Mouse (Mus musculus) gastrocnemius, postnatal 25 days (tissue): ENCODE measurements around the gene Stag1. TPM values are rescaled to one million over a fixed set of nuclear protein-coding genes. Genes with fewer than 3 reads are reported as not detected.

Experiments used
- DNase-seq: peaks from one replicate; pipeline ENCODE4 v3.0.0; 2022
- total RNA-seq, 2 experiments: library from RNA; stranded (reverse); gene quantifications; 1 replicate in 1 of 2; 2 replicates in 1 of 2; pipeline ENCODE4 v1.2.3; 2021

Gene Stag1
- total RNA-seq, 2 experiments from 2014 or later: 19.4 to 27.1 TPM

- DNase-seq: no peak
Observed at GRCm38 (mm10) chr9:100963428-100963912, 365.9 kb downstream of the Stag1 start.

DNA sequence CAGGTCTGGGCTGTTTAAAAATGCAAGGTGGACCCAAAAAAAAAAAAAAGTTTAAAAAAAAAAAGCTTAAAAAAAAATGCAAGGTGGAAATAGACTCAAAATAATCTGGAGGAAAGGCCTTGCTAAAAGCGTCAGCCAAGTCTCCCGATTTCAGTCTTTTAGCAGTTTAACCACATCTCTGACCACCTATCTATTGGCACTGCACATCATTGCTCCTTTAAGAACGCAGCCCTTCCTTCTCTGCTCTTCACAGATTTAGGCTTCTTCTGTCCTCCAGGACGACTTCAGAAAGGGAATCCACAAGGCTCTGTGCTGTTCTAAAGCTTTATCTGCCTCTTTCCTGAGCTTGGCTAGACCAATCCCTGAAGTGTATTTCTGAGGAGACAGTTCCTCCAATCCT lies 366.5 kb downstream of the Stag1 start:
- DNase-seq: no peak

DNA sequence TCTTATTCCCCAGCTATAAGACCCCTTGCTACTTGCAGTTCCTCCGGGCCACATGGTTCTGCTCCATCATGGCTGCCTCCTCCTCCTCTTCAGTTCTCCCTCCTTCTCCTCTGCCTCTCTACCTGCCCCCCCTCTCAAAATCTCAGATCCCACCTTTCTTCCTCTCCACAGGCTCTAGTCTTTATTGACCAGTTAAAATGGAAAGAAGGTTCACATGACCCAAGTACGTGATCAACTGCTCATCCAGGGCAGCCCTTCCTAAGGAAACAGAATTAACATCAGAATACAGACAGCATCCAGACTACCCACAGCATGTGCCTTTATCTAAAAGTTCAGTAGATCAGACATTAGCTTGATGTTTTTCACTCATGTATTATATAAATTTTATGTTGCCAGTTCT lies 371.9 kb downstream of the Stag1 start:
- DNase-seq: no peak

- DNase-seq: no peak
Observed at GRCm38 (mm10) chr9:100978666-100979065, 381.1 kb downstream of the Stag1 start.

- no peak for DNase-seq
Observed at GRCm38 (mm10) chr9:100979260-100979659, 381.7 kb downstream of the Stag1 start.

- no peak for DNase-seq
Observed at GRCm38 (mm10) chr9:100982786-100983185, 385.2 kb downstream of the Stag1 start.

- DNase-seq: no peak
Observed at GRCm38 (mm10) chr9:100984381-100985310, 387.0 kb downstream of the Stag1 start.

- DNase-seq: no peak
Observed at GRCm38 (mm10) chr9:100987006-100987405, 389.4 kb downstream of the Stag1 start.

DNA sequence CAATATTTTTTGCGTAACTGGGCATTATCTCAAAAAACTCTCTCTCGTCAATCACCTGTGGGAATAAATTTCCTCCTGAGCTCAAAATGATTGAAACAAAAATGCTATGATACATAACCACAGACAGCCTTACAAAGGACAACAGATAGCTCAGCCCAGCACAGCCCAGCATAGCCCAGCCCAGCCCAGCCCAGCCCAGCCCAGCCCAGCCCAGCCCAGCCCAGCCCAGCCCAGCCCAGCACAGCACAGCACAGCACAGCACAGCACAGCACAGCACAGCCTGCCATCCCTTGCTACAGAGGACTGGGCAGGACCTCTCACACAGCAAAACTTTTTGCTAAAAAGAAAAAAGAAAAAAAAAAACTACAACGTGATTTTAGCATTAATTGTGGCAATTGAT lies 390.3 kb downstream of the Stag1 start:
- DNase-seq: no peak

- no peak for DNase-seq
Observed at GRCm38 (mm10) chr9:100990609-100991008, 393.0 kb downstream of the Stag1 start.

GRCm38 (mm10) chr9:100991321-100991720 lies 393.7 kb downstream of the Stag1 start:
- no peak for DNase-seq

- DNase-seq: no peak
Observed at GRCm38 (mm10) chr9:100992191-100992590, 394.6 kb downstream of the Stag1 start.

DNA sequence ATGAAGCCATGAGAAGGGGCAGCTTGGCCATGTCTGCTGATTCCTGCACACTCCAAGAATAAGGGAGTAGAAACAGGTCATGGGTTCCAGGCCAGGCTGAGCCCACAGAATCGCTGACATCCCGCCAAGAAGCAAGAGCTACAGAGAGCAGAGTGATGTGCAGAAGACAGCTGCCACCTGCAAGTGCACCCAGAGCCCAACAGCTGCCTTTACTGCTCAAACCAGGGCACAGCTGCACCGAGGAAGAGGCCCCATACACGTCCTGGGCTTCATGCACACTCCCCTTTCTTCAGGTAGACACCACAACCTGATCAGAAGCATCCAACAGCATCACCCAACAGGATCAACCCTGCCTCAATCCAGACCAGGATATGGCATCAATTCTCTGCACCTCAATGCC lies 396.3 kb downstream of the Stag1 start:
- DNase-seq: no peak

GRCm38 (mm10) chr9:100997138-100997537 lies 399.5 kb downstream of the Stag1 start:
- no peak for DNase-seq

DNA sequence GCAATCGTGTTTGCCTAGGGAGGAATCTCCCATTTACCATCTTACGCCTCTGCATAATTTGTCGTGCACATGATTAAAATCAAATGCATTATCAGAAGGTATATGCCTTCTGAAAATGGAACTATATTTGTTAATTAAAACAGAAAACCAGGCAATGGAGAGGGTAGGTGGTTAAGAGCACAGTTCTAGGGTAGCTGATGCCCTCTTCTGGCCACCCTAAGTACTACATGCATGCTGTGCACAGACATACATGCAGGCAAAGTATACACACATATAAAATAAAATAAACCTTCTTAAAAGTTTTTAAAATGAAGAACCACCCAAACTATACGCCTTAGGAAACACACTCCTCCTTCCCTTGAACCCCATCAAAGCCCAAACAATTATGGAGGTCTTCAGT lies 404.5 kb downstream of the Stag1 start:
- DNase-seq: no peak

DNA sequence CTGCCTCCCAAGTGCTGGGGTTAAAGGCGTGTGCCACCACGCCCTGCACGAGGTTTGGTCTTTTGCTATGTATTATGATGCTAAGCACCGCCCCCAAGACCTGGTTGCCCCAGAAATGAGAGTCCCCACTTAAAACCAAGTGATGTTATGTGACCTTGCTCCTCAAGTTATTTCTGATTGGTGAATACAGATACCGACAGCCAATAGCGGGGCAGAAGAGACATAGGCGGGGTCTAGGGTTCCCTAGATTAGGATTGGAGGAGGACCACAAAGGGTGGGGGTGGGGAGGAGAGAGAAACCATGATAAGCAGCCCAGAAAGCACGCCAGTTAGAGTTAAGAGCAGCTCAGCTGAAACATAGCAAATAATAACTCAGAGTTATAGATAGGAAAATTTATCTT lies 405.2 kb downstream of the Stag1 start:
- DNase-seq: no peak

DNA sequence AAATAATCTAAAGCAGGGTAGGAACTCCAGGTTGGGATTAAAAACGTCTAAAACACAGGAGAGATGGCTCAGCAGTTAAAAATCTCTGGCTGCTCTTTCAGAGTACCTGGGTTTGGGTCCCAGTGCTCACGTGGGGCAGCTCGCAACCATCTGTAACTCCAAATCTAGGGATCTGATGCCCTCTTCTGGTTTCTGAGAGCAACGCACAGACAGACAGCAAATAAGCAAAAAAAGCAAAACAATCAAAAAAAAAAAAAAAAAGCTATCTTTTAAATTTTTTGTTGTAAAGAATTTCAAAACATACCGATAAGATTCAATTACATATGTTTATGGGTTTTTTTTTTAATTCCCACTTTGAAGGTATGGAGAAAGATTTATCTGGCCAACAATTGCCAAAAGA lies 405.7 kb downstream of the Stag1 start:
- no peak for DNase-seq

- DNase-seq: no peak
Observed at GRCm38 (mm10) chr9:101005866-101006265, 408.3 kb downstream of the Stag1 start.

Other genes starting within 250 kb of the Stag1 start
- 1 to 10 TPM; 1.3 to 1.7 TPM for gene Il20rb, start 111.0 kb upstream of the Stag1 start, total RNA-seq
- gene Nck1, start 51.7 kb upstream of the Stag1 start, total RNA-seq: 10 to 100 TPM; 30.5 to 30.9 TPM
- gene Slc35g2, start 26.7 kb upstream of the Stag1 start, total RNA-seq: under 1 TPM; 0.46 to 0.51 TPM